Mouse (Mus musculus) left cerebral cortex, postnatal 36 days (tissue): ENCODE measurements around the gene Ugt1a6b. TPM values are rescaled to one million over a fixed set of nuclear protein-coding genes. Genes with fewer than 3 reads are reported as not detected.
"Not testable (repeated sequence)": the region's sequence is repeated elsewhere in the genome, so short reads cannot be mapped to it uniquely, and the experiment has no call there.

ENCODE experiments used
- DNase-seq, 2 experiments: peaks; one replicate each; pipeline ENCODE4 v3.0.0; 2021 to 2022; ENCODE audit warnings: low spot score in 2 of 2, mixed read lengths in 1 of 2
- intact Hi-C: fragments of 180-260 bp; cut with DNase I; formaldehyde crosslinking; loops from one replicate; pipeline ENCODE4 v1.15.1; 2025
- total RNA-seq, 2 experiments: library from RNA; stranded (reverse); gene quantifications; 2 replicates each; pipeline ENCODE4 v1.2.3; 2021

The Ugt1a6b gene
- total RNA-seq, 2 experiments from 2014 or later: 0.22 TPM; not detected in 1

GRCm38 (mm10) chr1:88109604-88110003 is 6.6 kb downstream of the Ugt1a6b start:
- DNase-seq, intact Hi-C loops: not testable (repeated sequence)

GRCm38 (mm10) chr1:88112769-88113168 is 9.7 kb downstream of the Ugt1a6b start:
- DNase-seq, intact Hi-C loops: not testable (repeated sequence)

- DNase-seq, intact Hi-C loops: not testable (repeated sequence)
Observed at GRCm38 (mm10) chr1:88120550-88120949, 17.5 kb downstream of the Ugt1a6b start.

GRCm38 (mm10) chr1:88121521-88121920 is 18.5 kb downstream of the Ugt1a6b start:
- DNase-seq, intact Hi-C loops: not testable (repeated sequence)

- intact Hi-C loops, DNase-seq: not testable (repeated sequence)
Observed at GRCm38 (mm10) chr1:88125827-88126360, 22.8 kb downstream of the Ugt1a6b start.

- DNase-seq, intact Hi-C loops: not testable (repeated sequence)
Observed at GRCm38 (mm10) chr1:88129091-88129490, 26.0 kb downstream of the Ugt1a6b start.

GRCm38 (mm10) chr1:88130223-88130622 is 27.2 kb downstream of the Ugt1a6b start:
- intact Hi-C loops, DNase-seq: not testable (repeated sequence)

GRCm38 (mm10) chr1:88133908-88134456 is 30.9 kb downstream of the Ugt1a6b start:
- intact Hi-C loops: no loop called here

GRCm38 (mm10) chr1:88134457-88135011 is 31.5 kb downstream of the Ugt1a6b start, which contains the start of gene Ugt1a6a:
Gene Ugt1a6a, plus strand, starts transcription at chr1:88134809.
- DNase-seq, intact Hi-C loops: not testable (repeated sequence)

More at GRCm38 (mm10) chr1:88133908-88134456, 30.9 kb downstream of the Ugt1a6b start:
- DNase-seq: no peak

GRCm38 (mm10) chr1:88135229-88135904 is 32.3 kb downstream of the Ugt1a6b start:
- intact Hi-C loops: not testable (repeated sequence)

GRCm38 (mm10) chr1:88136646-88137045 is 33.6 kb downstream of the Ugt1a6b start:
- intact Hi-C loops: no loop called here
- no peak for DNase-seq

More at GRCm38 (mm10) chr1:88135229-88135904, 32.3 kb downstream of the Ugt1a6b start:
- not testable (repeated sequence) for DNase-seq

- DNase-seq: no peak
- intact Hi-C loops: no loop called here
Observed at GRCm38 (mm10) chr1:88137264-88137663, 34.2 kb downstream of the Ugt1a6b start.

- no peak for DNase-seq
- intact Hi-C loops: no loop called here
Observed at GRCm38 (mm10) chr1:88138145-88138544, 35.1 kb downstream of the Ugt1a6b start.

- intact Hi-C loops: loop anchor here (10.0 kb wide), 2 partner anchors 136 to 144 kb away; partner anchors contain the start of gene Usp40
- DNase-seq: not testable (repeated sequence)
Observed at GRCm38 (mm10) chr1:88140492-88140891, 37.4 kb downstream of the Ugt1a6b start.

GRCm38 (mm10) chr1:88143966-88144675 is 41.1 kb downstream of the Ugt1a6b start:
- DNase-seq: peak in 1 of 2 experiments; percentile 3
- intact Hi-C loops: loop anchor here (10.0 kb wide), 2 partner anchors 139 to 141 kb away; partner anchors contain the start of gene Usp40

GRCm38 (mm10) chr1:88145278-88145677 is 42.2 kb downstream of the Ugt1a6b start:
- DNase-seq: not testable (repeated sequence)
- intact Hi-C loops: loop anchor here (10.0 kb wide), 2 partner anchors 140 kb away; partner anchors contain the start of gene Usp40

GRCm38 (mm10) chr1:88150133-88150532 is 47.1 kb downstream of the Ugt1a6b start:
- DNase-seq, intact Hi-C loops: not testable (repeated sequence)

GRCm38 (mm10) chr1:88158430-88158829 is 55.4 kb downstream of the Ugt1a6b start:
- DNase-seq: no peak
- intact Hi-C loops: no loop called here

- no peak for DNase-seq
- intact Hi-C loops: no loop called here
Observed at GRCm38 (mm10) chr1:88165711-88166110, 62.7 kb downstream of the Ugt1a6b start, which contains the start of gene Ugt1a5. Gene Ugt1a5, plus strand, starts transcription at chr1:88166012.
